Mouse (Mus musculus) intestine, embryonic 15.5 days (tissue): ENCODE measurements around the gene Tor2a. TPM values are rescaled to one million over a fixed set of nuclear protein-coding genes. Genes with fewer than 3 reads are reported as not detected.
A peak's percentile ranks its signal among the peaks of the same experiment; 100 is the strongest.

Experiments used
- ATAC-seq: fragments of 200-750 bp; cut with Nextera tagmentation; 2 replicates; pipeline ENCODE4 v1.8.0; 2017; ENCODE audit warnings: moderate TSS enrichment, moderate library complexity
- H3K27ac ChIP-seq: fragments of 300-500 bp; sonication (generic); 2 replicates; pipeline ENCODE4 v1.5.1; 2015; ENCODE audit warnings: mild to moderate bottlenecking, inconsistent platforms
- H3K27me3 ChIP-seq: fragments of 300-500 bp; sonication (generic); replicated peaks from 2 replicates; pipeline ENCODE4 v1.6.1; 2015; ENCODE audit warnings: inconsistent platforms
- H3K36me3 ChIP-seq: fragments of 300-500 bp; sonication (generic); 2 replicates; pipeline ENCODE4 v1.6.1; 2015; ENCODE audit warnings: inconsistent platforms
- H3K4me1 ChIP-seq: fragments of 300-500 bp; sonication (generic); replicated peaks from 2 replicates; pipeline ENCODE4 v1.6.1; 2015; ENCODE audit warnings: inconsistent platforms
- H3K4me2 ChIP-seq: fragments of 300-500 bp; sonication (generic); replicated peaks from 2 replicates; pipeline ENCODE4 v1.6.1; 2015; ENCODE audit warnings: mild to moderate bottlenecking, inconsistent platforms
- H3K4me3 ChIP-seq: fragments of 300-500 bp; sonication (generic); replicated peaks from 2 replicates; pipeline ENCODE4 v1.5.1; 2015; ENCODE audit warnings: inconsistent platforms
- H3K9ac ChIP-seq: fragments of 300-500 bp; sonication (generic); 2 replicates; pipeline ENCODE4 v1.6.1; 2015; ENCODE audit warnings: inconsistent platforms
- H3K9me3 ChIP-seq: fragments of 300-500 bp; sonication (generic); 2 replicates; pipeline ENCODE4 v1.6.1; 2016; ENCODE audit warnings: inconsistent platforms
- WGBS: fragments of 180-500 bp; shearing (Covaris S2); methylation state at CpG from one replicate; pipeline ENCODE4 v1.1.7; 2015; 5-methylcytosine and 5-hydroxymethylcytosine counted together
- polyA plus RNA-seq: library from polyadenylated mRNA; unstranded; fragments of >200 nt; fragmentation: Nextera tagmentation; extraction: Ambion mirVana; gene quantifications from 2 replicates; pipeline ENCODE4 v1.2.1, GENCODE M21; 2015

The Tor2a gene
- polyA plus RNA-seq, 1 experiment from 2014 or later, result 61.4 TPM

DNA sequence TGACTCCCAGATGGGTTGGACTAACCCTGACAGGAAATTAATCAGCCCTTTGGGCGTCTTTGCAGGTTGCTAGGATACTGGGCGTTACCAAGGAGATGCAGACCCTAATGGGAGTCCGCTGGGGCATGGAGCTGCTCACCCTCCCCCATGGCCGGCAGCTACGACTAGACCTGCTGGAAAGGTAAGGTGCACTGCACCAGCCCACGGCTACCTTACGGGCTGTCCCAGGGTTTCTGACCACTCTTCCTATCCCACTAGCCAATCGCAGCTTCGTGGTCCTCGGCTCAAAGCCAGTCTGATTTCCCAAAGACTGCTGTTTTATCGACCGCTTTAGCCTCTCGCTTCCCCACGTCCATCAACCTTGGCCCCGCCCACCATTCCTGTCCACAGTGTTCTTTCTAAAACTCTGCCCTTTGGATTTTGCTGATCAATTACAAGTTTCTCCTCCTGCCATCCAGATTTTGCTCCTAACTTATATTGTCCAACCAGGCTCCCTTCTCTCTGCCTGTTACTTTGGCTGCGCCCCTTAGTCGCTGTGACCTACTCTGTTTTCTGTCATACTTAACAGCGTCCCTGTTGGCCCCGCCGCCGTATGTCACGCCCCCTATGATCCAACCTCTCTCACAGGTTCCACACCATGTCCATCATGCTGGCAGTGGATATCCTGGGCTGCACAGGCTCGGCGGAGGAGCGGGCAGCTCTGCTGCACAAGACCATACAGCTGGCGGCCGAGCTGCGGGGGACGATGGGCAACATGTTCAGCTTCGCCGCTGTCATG, 6.0 kb upstream of the Tor2a start:
- Histone ChIP-seq H3K36me3 (peaks cover 27% of the 10 kb centered on the region), H3K9me3 (no peaks in the 10 kb centered on the region), H3K4me3 (peak overlapping the region; percentile 42), H3K9ac (peak overlapping the region; percentile 39; the same call in 1 of the 2 replicates), H3K4me1 (peaks cover 8% of the 10 kb centered on the region), H3K27ac (peak overlapping the region; percentile 41), H3K4me2 (peak overlapping the region; percentile 65), H3K27me3 (no peaks in the 10 kb centered on the region)
- 18% methylated on average over 31 of the region's 31 CpGs for WGBS
- ATAC-seq, result peak; percentile 95

DNA sequence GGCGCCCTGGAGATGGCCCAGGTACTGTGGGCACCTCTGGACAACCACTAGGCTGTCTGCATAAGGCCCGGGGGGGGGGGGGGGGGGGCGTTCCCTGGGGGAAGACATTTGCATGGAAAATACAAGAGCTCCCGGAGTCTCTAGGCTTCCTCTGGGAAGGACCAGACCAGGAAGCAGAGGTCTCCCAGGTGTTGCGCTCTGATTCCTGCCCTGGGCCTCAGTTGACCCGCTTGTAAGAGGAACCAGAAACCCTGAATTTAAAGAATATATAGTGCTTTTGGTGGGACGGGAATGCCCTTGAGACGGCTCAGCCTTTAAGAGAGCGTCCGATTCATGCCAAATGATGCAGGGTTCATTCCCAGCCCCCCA, 5.4 kb upstream of the Tor2a start:
- peak overlapping the region; percentile 42 for H3K4me3 ChIP-seq
- H3K27ac ChIP-seq, result peak overlapping the region; percentile 41
- H3K4me1 ChIP-seq, result peaks cover 8% of the 10 kb centered on the region
- peak; percentile 57 for ATAC-seq
- no peaks in the 10 kb centered on the region for H3K9me3 ChIP-seq
- H3K4me2 ChIP-seq, result peak overlapping the region; percentile 65
- WGBS, result 30% methylated on average over 10 of the region's 10 CpGs
- peak overlapping the region; percentile 39; the same call in 1 of the 2 replicates for H3K9ac ChIP-seq
- no peaks in the 10 kb centered on the region for H3K27me3 ChIP-seq
- H3K36me3 ChIP-seq, result peaks cover 25% of the 10 kb centered on the region

DNA sequence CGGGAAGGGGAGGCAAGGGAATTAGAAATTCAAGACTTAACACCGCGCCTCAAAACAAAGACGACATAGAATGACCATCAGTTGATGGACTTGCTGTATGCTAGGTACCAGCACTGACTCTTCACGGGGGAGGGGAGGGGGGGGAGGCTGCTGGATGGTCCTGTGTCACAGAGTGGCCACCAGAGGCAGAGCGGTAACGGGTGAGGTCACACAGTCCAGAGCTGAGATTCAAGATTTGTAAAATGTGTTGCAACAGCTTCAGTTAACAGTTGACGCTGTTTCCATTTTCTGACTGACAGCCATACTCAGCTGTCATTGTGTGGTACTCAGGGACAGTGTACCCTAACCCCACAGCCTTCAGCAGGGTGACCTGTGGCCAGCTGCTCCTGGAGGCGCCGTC, 4.9 kb upstream of the Tor2a start:
- Histone ChIP-seq H3K27me3 (no peaks in the 10 kb centered on the region), H3K27ac (no peak overlapping the region), H3K4me1 (peaks cover 8% of the 10 kb centered on the region), H3K36me3 (peaks cover 22% of the 10 kb centered on the region), H3K9ac (no peak overlapping the region), H3K4me2 (peak overlapping the region; percentile 65), H3K4me3 (peak overlapping the region; percentile 42; the same call in 1 of the 2 replicates), H3K9me3 (no peaks in the 10 kb centered on the region)
- no peak for ATAC-seq
- 71% methylated on average over 10 of the region's 10 CpGs for WGBS

DNA sequence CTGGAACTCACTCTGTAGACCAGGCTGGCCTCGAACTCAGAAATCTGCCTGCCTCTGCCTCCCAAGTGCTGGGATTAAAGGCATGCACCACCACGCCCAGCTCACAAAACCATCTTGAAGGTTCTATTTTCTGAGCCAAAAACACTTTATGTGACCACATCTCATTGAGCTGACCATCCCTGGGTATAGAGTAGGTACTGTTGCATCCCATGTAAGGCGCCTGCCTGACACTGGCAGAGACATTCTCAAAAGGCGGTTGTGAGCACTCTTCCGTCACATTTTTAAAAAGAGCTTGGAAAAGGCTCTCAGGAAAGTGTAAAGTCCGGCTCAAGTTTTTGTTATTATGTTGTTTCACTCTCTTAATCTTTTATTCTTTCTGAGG, 369 bp upstream of the Tor2a start:
- ATAC-seq, result peak; percentile 39; the same call in 1 of the 2 replicates
- WGBS, result 36% methylated on average over 6 of the region's 6 CpGs
- no peak overlapping the region for H3K9ac ChIP-seq
- no peaks in the 10 kb centered on the region for H3K9me3 ChIP-seq
- peak overlapping the region; percentile 72; the same call in 1 of the 2 replicates for H3K4me2 ChIP-seq
- H3K27me3 ChIP-seq, result no peaks in the 10 kb centered on the region
- no peak overlapping the region for H3K4me3 ChIP-seq
- H3K27ac ChIP-seq, result no peak overlapping the region
- peaks cover 9% of the 10 kb centered on the region; the same call in 1 of the 2 replicates for H3K4me1 ChIP-seq
- H3K36me3 ChIP-seq, result peaks cover 21% of the 10 kb centered on the region

DNA sequence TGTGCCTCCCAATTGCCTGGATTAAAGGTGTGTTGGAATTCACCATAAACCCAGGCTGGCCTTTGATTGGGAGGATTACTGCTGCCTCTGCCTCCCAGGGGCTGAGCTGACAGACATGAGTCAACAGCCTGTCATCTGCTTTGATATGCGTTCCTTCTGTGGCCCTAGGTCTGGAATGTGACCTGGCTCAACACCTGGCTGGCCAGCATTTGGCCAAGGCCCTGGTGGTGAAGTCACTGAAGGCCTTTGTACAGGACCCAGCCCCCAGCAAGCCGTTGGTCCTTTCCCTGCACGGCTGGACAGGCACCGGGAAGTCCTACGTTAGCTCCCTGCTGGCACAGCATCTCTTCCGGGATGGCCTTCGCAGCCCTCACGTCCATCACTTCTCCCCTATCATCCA, 1.5 kb downstream of the Tor2a start:
- WGBS, result 70% methylated on average over 8 of the region's 8 CpGs
- H3K4me1 ChIP-seq, result peaks cover 9% of the 10 kb centered on the region; the same call in 1 of the 2 replicates

DNA sequence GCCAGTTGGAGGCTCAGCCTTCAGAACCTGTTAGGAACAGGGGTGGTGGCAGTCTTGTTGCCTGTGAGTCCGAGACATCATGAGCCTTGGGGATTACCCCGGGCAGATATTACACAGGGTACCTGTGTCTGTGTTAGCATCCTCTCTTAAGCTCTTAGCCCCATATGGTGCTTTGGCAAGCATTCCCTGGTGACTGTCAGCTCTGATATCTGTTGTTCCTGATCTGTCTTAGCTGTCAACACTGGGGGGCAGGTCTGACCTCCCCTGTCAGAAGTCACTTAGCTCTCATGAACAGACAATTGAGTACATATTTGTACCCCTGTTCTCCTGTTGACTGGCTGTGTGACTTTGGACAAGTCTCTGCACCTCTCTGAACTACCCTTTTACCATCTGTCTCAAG, 2.0 kb downstream of the Tor2a start:
- ATAC-seq, result no peak
- no peaks in the 10 kb centered on the region for H3K27me3 ChIP-seq
- 89% methylated on average over 2 of the region's 2 CpGs for WGBS
- H3K36me3 ChIP-seq, result peaks cover 14% of the 10 kb centered on the region
- no peaks in the 10 kb centered on the region for H3K9me3 ChIP-seq
- H3K4me2 ChIP-seq, result no peak overlapping the region
- H3K4me1 ChIP-seq, result peaks cover 9% of the 10 kb centered on the region; the same call in 1 of the 2 replicates
- 0 out of 2 replicates have a peak overlapping the region, but pooled peaks have one; percentile 28 for H3K9ac ChIP-seq
- no peak overlapping the region for H3K4me3 ChIP-seq
- H3K27ac ChIP-seq, result no peak overlapping the region

More for the DNA sequence above, 1.5 kb downstream of the Tor2a start:
- no peak for ATAC-seq
- Histone ChIP-seq H3K9ac (peak overlapping the region; percentile 28; the same call in 1 of the 2 replicates), H3K27me3 (no peaks in the 10 kb centered on the region), H3K27ac (no peak overlapping the region), H3K9me3 (no peaks in the 10 kb centered on the region), H3K4me2 (no peak overlapping the region), H3K36me3 (peaks cover 14% of the 10 kb centered on the region), H3K4me3 (no peak overlapping the region)

DNA sequence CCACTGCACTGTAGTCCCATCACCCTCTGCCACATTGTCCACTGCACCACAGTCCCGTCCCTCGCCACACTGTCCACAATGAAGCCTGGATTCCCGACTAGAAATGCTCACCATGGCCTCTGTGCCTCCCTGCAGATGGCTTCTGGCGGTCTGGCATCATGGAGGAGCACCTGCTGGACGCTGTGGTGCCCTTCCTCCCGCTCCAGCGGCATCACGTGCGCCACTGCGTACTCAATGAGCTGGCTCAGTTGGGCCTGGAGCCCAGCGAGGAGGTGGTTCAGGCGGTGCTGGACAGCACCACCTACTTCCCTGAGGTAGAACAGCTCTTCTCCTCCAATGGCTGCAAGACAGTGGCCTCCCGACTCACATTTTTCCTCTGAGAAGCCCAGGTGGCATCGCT, 4.3 kb downstream of the Tor2a start:
- Histone ChIP-seq H3K27me3 (no peaks in the 10 kb centered on the region), H3K4me2 (no peak overlapping the region), H3K36me3 (peaks cover 7% of the 10 kb centered on the region; the same call in 1 of the 2 replicates), H3K9ac (no peak overlapping the region), H3K27ac (no peak overlapping the region), H3K9me3 (no peaks in the 10 kb centered on the region), H3K4me1 (peaks cover 9% of the 10 kb centered on the region; the same call in 1 of the 2 replicates), H3K4me3 (no peak overlapping the region)
- 90% methylated on average over 14 of the region's 14 CpGs for WGBS
- no peak for ATAC-seq

DNA sequence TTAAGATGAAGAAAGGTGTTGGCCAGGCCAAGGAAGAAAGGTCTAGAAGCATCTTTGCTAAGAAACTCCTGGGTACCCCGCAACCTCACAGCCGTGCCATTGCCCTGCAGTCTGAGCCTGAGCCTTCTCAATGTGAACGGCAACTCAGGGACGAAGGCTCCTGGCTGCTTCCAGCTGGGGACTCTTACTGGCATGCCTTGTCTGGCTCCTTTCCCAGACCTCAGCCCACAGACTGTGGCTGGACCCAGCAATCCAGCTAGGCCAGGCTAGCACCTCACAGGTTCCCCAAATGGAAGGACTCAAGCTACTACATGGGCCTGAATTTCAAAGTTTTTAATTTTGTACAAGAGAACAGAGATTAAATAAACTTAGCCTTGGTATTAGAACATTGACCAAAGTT, 4.8 kb downstream of the Tor2a start:
- H3K27me3 ChIP-seq, result no peaks in the 10 kb centered on the region
- WGBS, result 92% methylated on average over 4 of the region's 4 CpGs
- no peak for ATAC-seq
- H3K4me3 ChIP-seq, result no peak overlapping the region
- peaks cover 7% of the 10 kb centered on the region; the same call in 1 of the 2 replicates for H3K36me3 ChIP-seq
- no peak overlapping the region for H3K4me2 ChIP-seq
- H3K4me1 ChIP-seq, result peaks cover 9% of the 10 kb centered on the region; the same call in 1 of the 2 replicates
- no peak overlapping the region for H3K9ac ChIP-seq
- no peaks in the 10 kb centered on the region for H3K9me3 ChIP-seq
- H3K27ac ChIP-seq, result no peak overlapping the region

DNA sequence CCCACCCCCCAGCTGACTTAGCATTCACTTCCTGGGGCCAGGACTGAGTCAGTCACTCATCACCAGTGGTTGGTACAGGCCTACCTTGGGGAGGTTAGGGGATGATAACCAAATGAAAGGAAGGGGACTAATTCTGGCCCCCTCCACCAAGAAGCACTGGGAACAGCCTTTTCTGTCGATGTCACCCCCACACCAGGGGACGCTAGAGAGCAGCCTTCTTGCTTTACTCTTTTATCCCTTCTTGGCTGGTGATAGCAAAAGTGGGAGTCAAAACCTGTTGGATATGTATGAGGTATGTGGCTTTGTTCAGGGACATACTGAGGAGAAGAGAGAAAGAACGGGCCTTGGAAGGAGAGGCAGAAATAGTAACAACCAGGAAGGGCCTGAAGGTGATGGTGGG, 6.3 kb downstream of the Tor2a start:
- Histone ChIP-seq H3K4me2 (no peak overlapping the region), H3K27me3 (no peaks in the 10 kb centered on the region), H3K36me3 (peaks cover 7% of the 10 kb centered on the region; the same call in 1 of the 2 replicates), H3K9ac (no peak overlapping the region), H3K9me3 (no peaks in the 10 kb centered on the region), H3K4me3 (no peak overlapping the region), H3K4me1 (peaks cover 6% of the 10 kb centered on the region; the same call in 1 of the 2 replicates), H3K27ac (no peak overlapping the region)
- WGBS, result 81% methylated on average over 3 of the region's 3 CpGs
- ATAC-seq, result no peak

DNA sequence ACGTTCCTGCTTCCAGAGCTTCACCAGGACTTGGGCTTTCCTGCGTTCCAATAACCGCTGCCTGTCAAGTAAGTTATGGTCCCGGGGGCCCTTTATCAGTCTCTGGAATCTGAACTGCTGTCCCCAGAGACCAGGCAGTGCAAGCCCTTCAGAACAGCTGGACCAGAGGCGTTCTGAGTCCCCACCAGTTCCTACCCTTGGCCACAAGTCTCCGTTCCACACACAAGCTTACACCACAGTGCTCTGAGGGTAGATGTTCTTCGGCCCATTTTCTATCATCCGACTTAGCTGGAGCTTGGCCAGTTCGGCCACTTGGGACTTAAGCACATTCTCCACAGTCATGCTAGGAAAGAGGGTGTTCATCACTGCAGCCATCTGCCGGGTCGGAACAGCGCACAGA, 10.2 kb downstream of the Tor2a start:
- WGBS, result 72% methylated on average over 12 of the region's 12 CpGs
- Histone ChIP-seq H3K4me1 (peaks cover 12% of the 10 kb centered on the region; the same call in 1 of the 2 replicates), H3K4me2 (no peak overlapping the region), H3K27me3 (no peaks in the 10 kb centered on the region), H3K4me3 (no peak overlapping the region), H3K9ac (no peak overlapping the region), H3K36me3 (no peaks in the 10 kb centered on the region), H3K27ac (no peak overlapping the region), H3K9me3 (no peaks in the 10 kb centered on the region)
- no peak for ATAC-seq

DNA sequence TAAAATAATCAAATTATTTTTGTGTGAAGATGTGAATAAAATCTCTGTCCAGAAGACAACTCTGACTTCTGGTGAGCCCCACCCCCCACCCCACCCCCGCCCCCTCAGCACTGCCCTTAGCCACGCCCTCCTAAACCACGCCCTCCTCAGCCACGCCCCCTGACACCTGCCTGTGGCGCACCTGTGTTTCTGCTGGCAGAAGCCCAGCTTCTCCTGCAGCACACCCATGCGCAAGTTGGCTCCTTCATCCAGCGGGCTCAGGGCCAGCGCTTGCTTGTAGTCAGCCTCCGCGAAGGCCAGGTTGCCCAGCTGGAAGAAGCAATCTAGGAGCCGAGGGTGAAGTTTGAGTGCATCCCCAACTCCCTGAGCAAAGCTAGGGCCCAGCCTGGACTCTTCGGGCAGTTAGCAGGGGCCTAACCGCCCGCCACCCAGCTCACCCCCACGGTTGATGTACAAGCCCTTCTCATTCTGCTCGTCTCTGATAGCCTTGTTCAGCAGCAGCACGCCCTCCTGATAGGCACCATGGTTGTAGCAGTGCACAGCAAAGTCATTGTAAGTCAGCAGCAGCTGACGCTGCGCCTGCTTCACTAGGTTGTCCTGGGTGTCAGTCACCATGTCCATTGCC, 11.7 kb downstream of the Tor2a start:
- no peak overlapping the region for H3K27ac ChIP-seq
- H3K36me3 ChIP-seq, result no peaks in the 10 kb centered on the region
- no peak for ATAC-seq
- H3K9me3 ChIP-seq, result no peaks in the 10 kb centered on the region
- no peak overlapping the region for H3K9ac ChIP-seq
- H3K4me1 ChIP-seq, result peaks cover 12% of the 10 kb centered on the region; the same call in 1 of the 2 replicates
- WGBS, result 54% methylated on average over 19 of the region's 19 CpGs
- no peaks in the 10 kb centered on the region for H3K27me3 ChIP-seq
- H3K4me2 ChIP-seq, result no peak overlapping the region
- H3K4me3 ChIP-seq, result no peak overlapping the region

DNA sequence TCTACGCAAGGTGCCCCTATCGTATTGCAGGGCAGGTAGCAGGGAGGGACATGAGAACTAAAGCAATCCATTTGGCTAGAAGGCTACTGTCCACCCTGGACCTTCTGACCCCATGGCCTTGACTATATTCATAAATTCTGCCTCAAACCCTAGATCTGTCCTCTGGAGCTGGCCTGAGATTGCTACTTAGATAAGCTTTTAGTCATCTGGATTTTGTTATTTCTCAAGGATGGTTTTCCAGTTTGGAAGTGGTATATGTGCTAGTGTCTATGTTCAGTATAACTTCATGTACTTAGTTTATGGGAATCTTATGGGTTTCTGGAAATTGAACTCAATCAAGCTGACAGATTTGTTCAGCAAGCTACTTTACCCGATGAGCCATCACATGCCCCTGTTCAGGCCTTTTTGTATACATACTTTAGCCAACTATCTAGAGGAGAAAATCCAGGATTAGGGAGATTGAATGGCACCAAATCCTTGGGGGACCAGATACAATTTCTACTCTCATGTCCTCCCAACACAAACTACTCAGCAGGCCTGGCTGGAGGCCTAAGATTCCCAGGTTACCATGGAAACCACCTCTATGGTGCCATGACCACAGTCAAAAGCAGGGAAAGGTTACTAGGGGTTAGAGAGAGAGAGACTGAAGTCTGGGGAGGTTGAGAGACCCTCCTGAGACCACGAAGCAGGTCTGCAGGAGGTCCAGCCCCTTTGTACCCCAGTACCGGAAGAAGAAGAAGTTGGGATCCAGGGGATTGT, 12.5 kb downstream of the Tor2a start:
- ATAC-seq, result no peak
- WGBS, result 71% methylated on average over 5 of the region's 5 CpGs
- Histone ChIP-seq H3K36me3 (no peaks in the 10 kb centered on the region), H3K27ac (no peak overlapping the region), H3K4me2 (no peak overlapping the region), H3K9me3 (no peaks in the 10 kb centered on the region), H3K9ac (no peak overlapping the region), H3K4me1 (peaks cover 17% of the 10 kb centered on the region; the same call in 1 of the 2 replicates), H3K4me3 (no peak overlapping the region), H3K27me3 (no peaks in the 10 kb centered on the region)
